Mouse (Mus musculus): ENCODE results near the gene Tsen54.
A peak's percentile ranks its signal among the peaks of the same experiment; 100 is the strongest.

Tsen54 gene

GRCm38 (mm10) chr11:115805005-115805404, 9.5 kb upstream of the Tsen54 start:
- DNase-seq = no peak

- peak; percentile 83 for DNase-seq
These were observed 8.4 kb upstream of the Tsen54 start for GRCm38 (mm10) chr11:115806154-115806553.

- DNase-seq = no peak
These were observed 7.2 kb upstream of the Tsen54 start for GRCm38 (mm10) chr11:115807306-115807705.

- no peak for DNase-seq
These were observed 6.6 kb upstream of the Tsen54 start for GRCm38 (mm10) chr11:115807971-115808370.

GRCm38 (mm10) chr11:115808696-115809310, 5.7 kb upstream of the Tsen54 start:
- DNase-seq = peak; percentile 55

GRCm38 (mm10) chr11:115809311-115809781, 5.2 kb upstream of the Tsen54 start:
- peak; percentile 84 for DNase-seq

- peak; percentile 70 for DNase-seq
These were observed 4.1 kb upstream of the Tsen54 start for GRCm38 (mm10) chr11:115810377-115810776.

- DNase-seq = no peak
These were observed 3.0 kb upstream of the Tsen54 start for GRCm38 (mm10) chr11:115811381-115812093.

GRCm38 (mm10) chr11:115812095-115812494, 2.4 kb upstream of the Tsen54 start:
- peak; percentile 79 for DNase-seq

- DNase-seq = no peak
These were observed 1.7 kb upstream of the Tsen54 start for GRCm38 (mm10) chr11:115812533-115813420.

- DNase-seq = peak; percentile 96
These were observed 822 bp upstream of the Tsen54 start, which contains the start of gene Caskin2 for GRCm38 (mm10) chr11:115813507-115814296. Caskin2 (minus strand) TSS chr11:115813639.

GRCm38 (mm10) chr11:115817331-115817730, 2.8 kb downstream of the Tsen54 start:
- no peak for DNase-seq

GRCm38 (mm10) chr11:115819915-115820623, 5.5 kb downstream of the Tsen54 start:
- DNase-seq = no peak

GRCm38 (mm10) chr11:115821001-115821400, 6.5 kb downstream of the Tsen54 start:
- no peak for DNase-seq

- peak; percentile 96 for DNase-seq
These were observed 9.5 kb downstream of the Tsen54 start, which contains the start of gene Llgl2 for GRCm38 (mm10) chr11:115823774-115824740. Llgl2 (plus strand) TSS chr11:115824049.

GRCm38 (mm10) chr11:115824813-115825212, 10.3 kb downstream of the Tsen54 start:
- peak; percentile 39 for DNase-seq

GRCm38 (mm10) chr11:115826487-115826886, 12.0 kb downstream of the Tsen54 start:
- DNase-seq = no peak

- DNase-seq = peak; percentile 62
These were observed 13.1 kb downstream of the Tsen54 start for GRCm38 (mm10) chr11:115827624-115828023.

- no peak for DNase-seq
These were observed 14.5 kb downstream of the Tsen54 start for GRCm38 (mm10) chr11:115829036-115829435.

All from lung, postnatal 36 days (tissue).